Mouse (Mus musculus) forebrain, embryonic 14.5 days (tissue): ENCODE data around the gene Dusp2. TPM values are rescaled to one million over a fixed set of nuclear protein-coding genes. Genes with fewer than 3 reads are reported as not detected.

Experiments used
- ATAC-seq: fragments of 200-750 bp; cut with Nextera tagmentation; 2 replicates; pipeline ENCODE4 v1.8.0; 2017; ENCODE audit warnings: mild to moderate bottlenecking, moderate library complexity
- DNase-seq: peaks from one replicate; pipeline ENCODE4 v3.0.0-alpha.2; 2015; ENCODE audit warnings: low spot score
- H3K27ac ChIP-seq: fragments of 300-500 bp; sonication (generic); 2 replicates; pipeline ENCODE4 v1.5.1; 2014; ENCODE audit warnings: low read depth, mild to moderate bottlenecking, control low read depth, low read length, moderate library complexity
- H3K27me3 ChIP-seq: fragments of 300-500 bp; sonication (generic); replicated peaks from 2 replicates; pipeline ENCODE4 v1.6.1; 2014; ENCODE audit warnings: low read length, control low read depth, mixed read lengths; ENCODE audit not compliant: control insufficient read depth, insufficient read depth
- H3K36me3 ChIP-seq: fragments of 300-500 bp; sonication (generic); 2 replicates; pipeline ENCODE4 v1.6.1; 2014; ENCODE audit warnings: low read length, control low read depth; ENCODE audit not compliant: control insufficient read depth, insufficient read depth
- H3K4me1 ChIP-seq: fragments of 300-500 bp; sonication (generic); 2 replicates; pipeline ENCODE4 v1.6.1; 2014; ENCODE audit warnings: antibody characterized with exemption, low read length, control low read depth; ENCODE audit not compliant: control insufficient read depth, insufficient read depth
- H3K4me2 ChIP-seq: fragments of 300-500 bp; sonication (generic); 2 replicates; pipeline ENCODE4 v1.6.1; 2014; ENCODE audit warnings: mild to moderate bottlenecking, control low read depth, low read length
- H3K4me3 ChIP-seq: fragments of 300-500 bp; sonication (generic); 2 replicates; pipeline ENCODE4 v1.5.1; 2014; ENCODE audit warnings: low read depth, low read length, control low read depth
- H3K9ac ChIP-seq: fragments of 300-500 bp; sonication (generic); 2 replicates; pipeline ENCODE4 v1.6.1; 2014; ENCODE audit warnings: mild to moderate bottlenecking, low read length, control low read depth, moderate library complexity
- H3K9me3 ChIP-seq: fragments of 300-500 bp; sonication (generic); replicated peaks from 2 replicates; pipeline ENCODE4 v1.6.1; 2016; ENCODE audit warnings: low read length, control low read depth, mixed read lengths; ENCODE audit not compliant: control insufficient read depth
- WGBS: fragments of 180-500 bp; shearing (Covaris S2); extraction: QIAGEN DNeasy Blood & Tissue Kit; methylation state at CpG from one replicate; pipeline ENCODE4 v1.1.7; 2014; 5-methylcytosine and 5-hydroxymethylcytosine counted together
- polyA plus RNA-seq: library from polyadenylated mRNA; unstranded; fragments of >200 nt; fragmentation: Nextera tagmentation; extraction: Ambion mirVana; gene quantifications from 2 replicates; pipeline ENCODE4 v1.2.1, GENCODE M21; 2014

The Dusp2 gene
- polyA plus RNA-seq, 1 experiment from 2014 or later: 5.6 TPM

DNA sequence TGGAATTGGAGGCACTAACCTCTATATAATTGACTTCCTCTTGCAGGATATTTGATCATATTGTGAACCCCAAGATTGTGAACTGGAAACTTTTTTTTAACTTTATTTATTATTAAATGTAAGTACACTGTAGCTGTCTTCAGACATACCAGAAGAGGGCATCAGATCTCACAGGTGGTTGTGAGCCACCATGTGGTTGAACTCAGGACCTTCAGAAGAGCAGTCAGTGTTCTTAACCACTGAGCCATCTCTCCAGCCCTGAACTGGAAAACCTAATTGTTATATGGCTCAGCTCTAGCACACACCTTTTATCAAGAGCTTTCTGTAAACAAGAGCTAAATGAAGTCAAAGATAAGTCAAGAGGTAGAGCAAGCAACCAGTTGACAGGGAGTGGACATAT is 29.8 kb upstream of the Dusp2 start:
- ATAC-seq (no peak), DNase-seq (no peak)
- no peaks in the 10 kb centered on the region for H3K9me3 ChIP-seq
- H3K4me1 ChIP-seq: no peaks in the 10 kb centered on the region
- no peaks in the 10 kb centered on the region for H3K27me3 ChIP-seq
- no peak overlapping the region for H3K27ac ChIP-seq
- no peak overlapping the region for H3K4me3 ChIP-seq
- H3K4me2 ChIP-seq: no peak overlapping the region
- H3K36me3 ChIP-seq: peaks cover 4% of the 10 kb centered on the region; the same call in 1 of the 2 replicates
- no peak overlapping the region for H3K9ac ChIP-seq

DNA sequence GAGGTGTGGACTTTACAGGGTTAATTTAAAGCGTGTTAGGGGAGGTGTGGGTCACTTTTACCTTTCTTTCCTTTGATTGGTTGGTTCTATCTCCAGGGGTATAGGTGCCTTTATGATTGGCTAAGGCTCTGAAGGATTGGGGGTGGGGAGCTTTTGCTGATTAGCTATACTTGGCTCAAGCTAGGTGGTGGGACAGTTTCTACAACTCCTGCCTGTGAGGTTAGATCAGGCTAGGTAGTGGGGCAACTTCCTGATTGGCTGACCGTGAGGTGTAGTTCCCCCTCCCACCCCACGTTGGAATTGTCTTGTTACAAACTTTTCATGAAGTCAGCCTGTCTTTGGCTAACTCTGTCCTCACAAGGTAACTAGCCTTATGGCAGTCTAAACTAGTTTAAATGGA is 28.8 kb upstream of the Dusp2 start:
- DNase-seq (no peak), ATAC-seq (no peak)
- Histone ChIP-seq H3K9me3 (no peaks in the 10 kb centered on the region), H3K27me3 (no peaks in the 10 kb centered on the region), H3K27ac (no peak overlapping the region), H3K36me3 (no peaks in the 10 kb centered on the region), H3K4me3 (no peak overlapping the region), H3K4me2 (no peak overlapping the region), H3K9ac (no peak overlapping the region), H3K4me1 (no peaks in the 10 kb centered on the region)
- 44% methylated on average over 3 of the region's 3 CpGs for WGBS

GRCm38 (mm10) chr2:127308660-127309059 is 27.3 kb upstream of the Dusp2 start:
- 92% methylated on average over 2 of the region's 2 CpGs for WGBS

DNA sequence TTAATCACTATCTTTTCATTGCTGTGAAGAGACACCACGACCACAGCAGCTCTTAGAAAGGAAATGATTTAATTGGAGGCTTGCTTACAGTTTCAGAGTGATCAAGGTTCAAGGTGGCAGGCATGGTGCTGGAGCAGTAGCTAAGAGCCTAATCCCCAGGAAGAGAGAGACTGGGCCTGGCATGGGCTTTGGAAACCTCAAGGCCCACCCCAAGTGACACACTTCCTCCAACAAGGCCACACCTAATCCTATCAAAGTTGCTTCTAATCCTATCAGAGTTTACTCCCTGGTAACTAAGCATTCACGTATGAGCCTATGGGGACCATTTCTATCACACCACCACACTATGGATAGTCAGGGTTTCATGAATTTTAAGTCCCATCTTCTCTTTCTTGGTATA is 25.7 kb upstream of the Dusp2 start:
- Histone ChIP-seq H3K27me3 (no peaks in the 10 kb centered on the region), H3K27ac (no peak overlapping the region), H3K4me1 (no peaks in the 10 kb centered on the region), H3K9me3 (no peaks in the 10 kb centered on the region), H3K9ac (no peak overlapping the region), H3K4me2 (no peak overlapping the region), H3K4me3 (no peak overlapping the region), H3K36me3 (no peaks in the 10 kb centered on the region)
- no peak for ATAC-seq
- no peak for DNase-seq
- 58% methylated on average over 2 of the region's 2 CpGs for WGBS

More at GRCm38 (mm10) chr2:127308660-127309059, 27.3 kb upstream of the Dusp2 start:
- H3K4me2 ChIP-seq: no peak overlapping the region
- H3K27me3 ChIP-seq: no peaks in the 10 kb centered on the region
- H3K9me3 ChIP-seq: no peaks in the 10 kb centered on the region
- no peak overlapping the region for H3K27ac ChIP-seq
- DNase-seq (peak; percentile 3), ATAC-seq (no peak)
- H3K36me3 ChIP-seq: no peaks in the 10 kb centered on the region
- H3K4me3 ChIP-seq: no peak overlapping the region
- H3K9ac ChIP-seq: no peak overlapping the region
- no peaks in the 10 kb centered on the region for H3K4me1 ChIP-seq

- no peak for DNase-seq
- 90% methylated on average over 7 of the region's 7 CpGs for WGBS
- H3K9me3 ChIP-seq: no peaks in the 10 kb centered on the region
Observed at GRCm38 (mm10) chr2:127310685-127311084, 25.3 kb upstream of the Dusp2 start.

DNA sequence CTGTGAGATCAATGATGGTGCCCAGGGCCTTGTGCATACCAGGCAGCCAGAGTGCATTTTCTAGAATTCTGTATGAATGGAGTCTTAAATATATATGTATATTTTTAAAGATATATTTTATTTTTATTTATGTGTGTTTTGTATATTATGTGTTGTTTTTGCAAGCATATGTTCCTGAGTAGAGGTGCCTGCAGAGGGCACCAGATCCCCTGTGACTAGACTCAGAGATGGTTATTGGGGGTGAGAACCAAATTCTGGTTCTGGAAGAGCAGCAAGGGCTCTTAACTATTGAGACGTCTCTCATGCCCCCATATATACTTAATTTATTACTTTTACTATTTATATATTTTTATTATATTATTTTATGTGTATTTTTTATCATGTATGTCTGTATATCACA is 24.8 kb upstream of the Dusp2 start:
- 93% methylated on average over 1 of the region's 1 CpGs for WGBS

More at GRCm38 (mm10) chr2:127310685-127311084, 25.3 kb upstream of the Dusp2 start:
- H3K27me3 ChIP-seq: no peaks in the 10 kb centered on the region
- H3K9ac ChIP-seq: no peak overlapping the region
- no peak overlapping the region for H3K4me3 ChIP-seq
- H3K4me2 ChIP-seq: no peak overlapping the region
- H3K4me1 ChIP-seq: no peaks in the 10 kb centered on the region
- no peak overlapping the region for H3K27ac ChIP-seq
- H3K36me3 ChIP-seq: no peaks in the 10 kb centered on the region
- no peak for ATAC-seq

DNA sequence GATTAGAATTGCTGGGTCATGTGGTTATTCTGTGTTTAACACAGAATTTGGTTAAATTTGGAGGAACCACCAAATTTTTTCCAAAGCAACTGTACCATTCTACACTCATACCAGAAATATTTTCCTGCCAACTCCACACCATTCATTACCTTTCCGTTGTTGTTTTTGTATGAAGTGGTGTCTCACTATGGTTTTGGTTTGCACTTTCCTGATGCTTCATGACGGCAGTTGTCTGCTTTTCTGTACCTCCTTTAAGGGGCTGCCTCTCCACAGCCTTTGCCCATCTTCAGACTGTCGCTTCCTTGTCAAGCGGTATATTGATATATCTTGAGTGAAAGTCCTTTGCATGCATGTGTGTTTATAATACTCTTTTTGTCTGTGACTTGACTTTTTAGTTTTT is 23.2 kb upstream of the Dusp2 start:
- Histone ChIP-seq H3K9ac (no peak overlapping the region), H3K27me3 (no peaks in the 10 kb centered on the region), H3K4me2 (no peak overlapping the region), H3K4me1 (no peaks in the 10 kb centered on the region), H3K36me3 (no peaks in the 10 kb centered on the region), H3K27ac (no peak overlapping the region), H3K4me3 (no peak overlapping the region), H3K9me3 (no peaks in the 10 kb centered on the region)
- DNase-seq (no peak), ATAC-seq (no peak)
- 92% methylated on average over 4 of the region's 4 CpGs for WGBS

More for the DNA sequence above, 24.8 kb upstream of the Dusp2 start:
- DNase-seq: no peak
- Histone ChIP-seq H3K4me3 (no peak overlapping the region), H3K36me3 (no peaks in the 10 kb centered on the region), H3K27ac (no peak overlapping the region), H3K9ac (no peak overlapping the region), H3K4me1 (no peaks in the 10 kb centered on the region), H3K4me2 (no peak overlapping the region), H3K27me3 (no peaks in the 10 kb centered on the region), H3K9me3 (no peaks in the 10 kb centered on the region)
- no peak for ATAC-seq

GRCm38 (mm10) chr2:127313878-127314277 is 22.1 kb upstream of the Dusp2 start:
- no peak overlapping the region for H3K4me2 ChIP-seq
- no peaks in the 10 kb centered on the region for H3K9me3 ChIP-seq
- no peak for DNase-seq
- H3K36me3 ChIP-seq: no peaks in the 10 kb centered on the region
- no peak overlapping the region for H3K9ac ChIP-seq
- H3K27me3 ChIP-seq: no peaks in the 10 kb centered on the region
- no peak for ATAC-seq
- no peaks in the 10 kb centered on the region for H3K4me1 ChIP-seq
- no peak overlapping the region for H3K4me3 ChIP-seq
- H3K27ac ChIP-seq: no peak overlapping the region
- 66% methylated on average over 4 of the region's 4 CpGs for WGBS

- 78% methylated on average over 6 of the region's 6 CpGs for WGBS
- Histone ChIP-seq H3K36me3 (no peaks in the 10 kb centered on the region), H3K4me2 (no peak overlapping the region), H3K27me3 (no peaks in the 10 kb centered on the region), H3K27ac (no peak overlapping the region), H3K4me1 (no peaks in the 10 kb centered on the region), H3K9ac (no peak overlapping the region), H3K9me3 (no peaks in the 10 kb centered on the region), H3K4me3 (no peak overlapping the region)
- ATAC-seq (no peak), DNase-seq (no peak)
Observed at GRCm38 (mm10) chr2:127314467-127315154, 21.3 kb upstream of the Dusp2 start.
